Mouse (Mus musculus) adipose tissue, adult 10 weeks (tissue): ENCODE results near the gene Ppp4c. TPM values are rescaled to one million over a fixed set of nuclear protein-coding genes. Genes with fewer than 3 reads are reported as not detected.

ENCODE experiments used
- polyA plus RNA-seq: library from polyadenylated mRNA; stranded (reverse); fragments of 350-450 nt; fragmentation: Illumina TruSeq; extraction: RNeasy Lipid Tissue Mini Kit (QIAGEN cat#74804); gene quantifications from one replicate; pipeline ENCODE4 v1.2.3, GENCODE M21; 2014; ENCODE audit warnings: low read depth, low replicate concordance

Ppp4c gene
- 76.2 TPM for polyA plus RNA-seq

GRCm38 (mm10) chr7:126791851-126792720, at the start of gene Ppp4c:
Ppp4c (minus strand) TSS chr7:126792496.

GRCm38 (mm10) chr7:126831539-126831938, 39.2 kb upstream of the Ppp4c start, which contains the start of gene 4930451I11Rik:
4930451I11Rik (minus strand) TSS chr7:126831639.

GRCm38 (mm10) chr7:126797411-126798126, 5.3 kb upstream of the Ppp4c start, which contains the start of gene Fam57b:
Fam57b (plus strand) TSS chr7:126797668.

GRCm38 (mm10) chr7:126780971-126781635, 11.2 kb downstream of the Ppp4c start, which contains the start of gene Tbx6:
Tbx6 (plus strand) TSS chr7:126781483.

GRCm38 (mm10) chr7:126776598-126777057, 15.7 kb downstream of the Ppp4c start, which contains the start of gene Ypel3:
Ypel3 (plus strand) TSS chr7:126776955.

GRCm38 (mm10) chr7:126766201-126766600, 26.1 kb downstream of the Ppp4c start, which contains the start of gene Gdpd3:
Gdpd3 (plus strand) TSS chr7:126766334.

GRCm38 (mm10) chr7:126759050-126759671, 33.1 kb downstream of the Ppp4c start, which contains the start of gene Mapk3:
Mapk3 (plus strand) TSS chr7:126759601.

Other genes starting within 250 kb of the Ppp4c start
- 119 TPM for gene Eif3c, start 226.1 kb downstream of the Ppp4c start, polyA plus RNA-seq
- 34.2 TPM for gene Apobr, start 207.6 kb downstream of the Ppp4c start, polyA plus RNA-seq
- 55.2 TPM for gene Cln3, start 206.7 kb downstream of the Ppp4c start, polyA plus RNA-seq
- gene Il27, start 197.6 kb downstream of the Ppp4c start, polyA plus RNA-seq: 0.42 TPM
- 112 TPM for gene Nupr1, start 161.6 kb downstream of the Ppp4c start, polyA plus RNA-seq
- gene Sgf29, start 143.2 kb downstream of the Ppp4c start, polyA plus RNA-seq: 23.6 TPM
- 157 TPM for gene Sult1a1, start 116.1 kb downstream of the Ppp4c start, polyA plus RNA-seq
- 28.1 TPM for gene Bola2, start 97.1 kb downstream of the Ppp4c start, polyA plus RNA-seq
- gene Slx1b, start 96.7 kb downstream of the Ppp4c start, polyA plus RNA-seq: 15.2 TPM
- gene Coro1a, start 84.7 kb downstream of the Ppp4c start, polyA plus RNA-seq: 29.4 TPM
- gene Mapk3, start 32.9 kb downstream of the Ppp4c start, polyA plus RNA-seq: 92.1 TPM
- gene Gdpd3, start 26.2 kb downstream of the Ppp4c start, polyA plus RNA-seq: 3.7 TPM
- 135 TPM for gene Ypel3, start 15.5 kb downstream of the Ppp4c start, polyA plus RNA-seq
- gene Tbx6, start 11.0 kb downstream of the Ppp4c start, polyA plus RNA-seq: 1.4 TPM
- gene Fam57b, start 5.2 kb upstream of the Ppp4c start, polyA plus RNA-seq: 5.7 TPM
- 1.2 TPM for gene 4930451I11Rik, start 39.1 kb upstream of the Ppp4c start, polyA plus RNA-seq
- not detected for gene Doc2a, start 54.9 kb upstream of the Ppp4c start, polyA plus RNA-seq
- gene Hirip3, start 69.5 kb upstream of the Ppp4c start, polyA plus RNA-seq: 20.1 TPM
- gene Ino80e, start 69.9 kb upstream of the Ppp4c start, polyA plus RNA-seq: 32.6 TPM
- gene Taok2, start 92.2 kb upstream of the Ppp4c start, polyA plus RNA-seq: 53.1 TPM
- gene Tmem219, start 130.4 kb upstream of the Ppp4c start, polyA plus RNA-seq: 58.2 TPM
- gene Kctd13, start 136.4 kb upstream of the Ppp4c start, polyA plus RNA-seq: 12.5 TPM
- gene Asphd1, start 157.1 kb upstream of the Ppp4c start, polyA plus RNA-seq: 0.30 TPM
- 1.5 TPM for gene Sez6l2, start 158.1 kb upstream of the Ppp4c start, polyA plus RNA-seq
- gene Cdipt, start 183.4 kb upstream of the Ppp4c start, polyA plus RNA-seq: 96.0 TPM
- 29.3 TPM for gene Cdiptos, start 183.6 kb upstream of the Ppp4c start, polyA plus RNA-seq
- gene Mvp, start 222.1 kb upstream of the Ppp4c start, polyA plus RNA-seq: 50.9 TPM
- gene Pagr1b, start 224.0 kb upstream of the Ppp4c start, polyA plus RNA-seq: 1.6 TPM
- gene Pagr1a, start 224.9 kb upstream of the Ppp4c start, polyA plus RNA-seq: not detected
- gene Gm42742, start 228.6 kb upstream of the Ppp4c start, polyA plus RNA-seq: 26.3 TPM
- gene Prrt2, start 228.7 kb upstream of the Ppp4c start, polyA plus RNA-seq: 2.7 TPM
- 78.3 TPM for gene Maz, start 234.5 kb upstream of the Ppp4c start, polyA plus RNA-seq
- 3.2 TPM for gene Kif22, start 250.0 kb upstream of the Ppp4c start, polyA plus RNA-seq